Mouse (Mus musculus): ENCODE results near the gene Ntan1.
"Not testable (repeated sequence)": the region's sequence is repeated elsewhere in the genome, so short reads cannot be mapped to it uniquely, and the experiment has no call there.

Ntan1 gene

GRCm38 (mm10) chr16:13818560-13819393 is at the start of gene Ntan1:
Gene Ntan1 (plus strand): TSS chr16:13818845.
- peak; percentile 93 for DNase-seq (ENCODE audit: low spot score)

GRCm38 (mm10) chr16:13771603-13772002 is 47.0 kb upstream of the Ntan1 start:
- DNase-seq (ENCODE audit: low spot score) = not testable (repeated sequence)

GRCm38 (mm10) chr16:13772051-13772450 is 46.6 kb upstream of the Ntan1 start:
- not testable (repeated sequence) for DNase-seq (ENCODE audit: low spot score)

- DNase-seq (ENCODE audit: low spot score) = not testable (repeated sequence)
Observed at GRCm38 (mm10) chr16:13774011-13774410, 44.6 kb upstream of the Ntan1 start.

- DNase-seq (ENCODE audit: low spot score) = not testable (repeated sequence)
Observed at GRCm38 (mm10) chr16:13774651-13775050, 44.0 kb upstream of the Ntan1 start.

- peak; percentile 86 for DNase-seq (ENCODE audit: low spot score)
Observed at GRCm38 (mm10) chr16:13780353-13781036, 38.1 kb upstream of the Ntan1 start, which contains the start of gene Rrn3. Gene Rrn3 (plus strand): TSS chr16:13780708.

- DNase-seq (ENCODE audit: low spot score) = no peak
Observed at GRCm38 (mm10) chr16:13781216-13781615, 37.4 kb upstream of the Ntan1 start.

GRCm38 (mm10) chr16:13785932-13786331 is 32.7 kb upstream of the Ntan1 start:
- DNase-seq (ENCODE audit: low spot score) = no peak

- DNase-seq (ENCODE audit: low spot score) = not testable (repeated sequence)
Observed at GRCm38 (mm10) chr16:13793441-13793840, 25.2 kb upstream of the Ntan1 start.

- DNase-seq (ENCODE audit: low spot score) = no peak
Observed at GRCm38 (mm10) chr16:13796746-13797175, 21.9 kb upstream of the Ntan1 start.

- DNase-seq (ENCODE audit: low spot score) = no peak
Observed at GRCm38 (mm10) chr16:13801231-13801630, 17.4 kb upstream of the Ntan1 start.

- DNase-seq (ENCODE audit: low spot score) = no peak
Observed at GRCm38 (mm10) chr16:13804666-13805065, 14.0 kb upstream of the Ntan1 start.

GRCm38 (mm10) chr16:13807616-13808015 is 11.0 kb upstream of the Ntan1 start:
- DNase-seq (ENCODE audit: low spot score) = no peak

- no peak for DNase-seq (ENCODE audit: low spot score)
Observed at GRCm38 (mm10) chr16:13808410-13808809, 10.2 kb upstream of the Ntan1 start.

GRCm38 (mm10) chr16:13812152-13812551 is 6.5 kb upstream of the Ntan1 start:
- no peak for DNase-seq (ENCODE audit: low spot score)

GRCm38 (mm10) chr16:13813200-13813599 is 5.4 kb upstream of the Ntan1 start:
- no peak for DNase-seq (ENCODE audit: low spot score)

GRCm38 (mm10) chr16:13819394-13819743 is 724 bp downstream of the Ntan1 start:
- no peak for DNase-seq (ENCODE audit: low spot score)

- no peak for DNase-seq (ENCODE audit: low spot score)
Observed at GRCm38 (mm10) chr16:13819806-13820500, 1.3 kb downstream of the Ntan1 start.

GRCm38 (mm10) chr16:13820771-13821170 is 2.1 kb downstream of the Ntan1 start:
- no peak for DNase-seq (ENCODE audit: low spot score)

- DNase-seq (ENCODE audit: low spot score) = no peak
Observed at GRCm38 (mm10) chr16:13825781-13826490, 7.3 kb downstream of the Ntan1 start.

- DNase-seq (ENCODE audit: low spot score) = no peak
Observed at GRCm38 (mm10) chr16:13826511-13826910, 7.9 kb downstream of the Ntan1 start.

GRCm38 (mm10) chr16:13830444-13830843 is 11.8 kb downstream of the Ntan1 start:
- no peak for DNase-seq (ENCODE audit: low spot score)
